Mouse (Mus musculus) kidney, adult 2 months (tissue): Measurements from ENCODE around the gene L3mbtl3.

Experiments used
- CTCF ChIP-seq: fragments of 200-500 bp; conservative IDR thresholded peaks from 2 replicates; pipeline ENCODE4 v1.5.1; 2011; ENCODE audit warnings: low read depth, mild to moderate bottlenecking, control low read depth, low read length, moderate library complexity, mixed read lengths; ENCODE audit not compliant: insufficient read depth, insufficient read length
- POLR2A ChIP-seq: fragments of 200-500 bp; IDR thresholded peaks from one replicate; pipeline ENCODE4 v1.6.1; 2011; ENCODE audit warnings: low read depth, low read length, control low read depth

DNA sequence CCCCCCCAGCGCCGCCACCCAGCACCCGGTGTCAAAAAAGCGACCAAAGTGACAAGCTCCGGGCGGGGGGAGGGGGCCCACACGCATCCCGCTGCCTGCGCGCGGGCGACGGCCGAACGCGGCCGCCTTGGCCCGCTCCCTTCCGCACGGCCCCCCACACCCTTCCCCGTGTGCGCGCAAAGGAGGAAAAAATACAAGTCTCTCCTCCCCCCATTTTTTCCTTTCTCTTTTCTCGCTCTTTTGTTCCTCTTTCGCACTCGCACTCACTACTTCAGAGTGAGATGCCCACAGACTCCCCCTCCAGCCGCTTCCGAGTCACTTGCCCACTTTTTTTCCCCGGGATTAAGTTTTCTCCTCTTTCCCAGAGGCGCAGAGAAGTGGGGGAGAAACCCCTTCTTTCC is 420 bp downstream of the L3mbtl3 start:
- TF ChIP-seq CTCF, result no peak
- no peak for TF ChIP-seq POLR2A
